Mouse (Mus musculus) spleen, postnatal 4 days (tissue): ENCODE results near the gene Necab2.

Experiments used
- DNase-seq, 2 experiments: peaks; one replicate each; pipeline ENCODE4 v3.0.0; 2022; ENCODE audit warnings: low spot score in 2 of 2

Gene Necab2

DNA sequence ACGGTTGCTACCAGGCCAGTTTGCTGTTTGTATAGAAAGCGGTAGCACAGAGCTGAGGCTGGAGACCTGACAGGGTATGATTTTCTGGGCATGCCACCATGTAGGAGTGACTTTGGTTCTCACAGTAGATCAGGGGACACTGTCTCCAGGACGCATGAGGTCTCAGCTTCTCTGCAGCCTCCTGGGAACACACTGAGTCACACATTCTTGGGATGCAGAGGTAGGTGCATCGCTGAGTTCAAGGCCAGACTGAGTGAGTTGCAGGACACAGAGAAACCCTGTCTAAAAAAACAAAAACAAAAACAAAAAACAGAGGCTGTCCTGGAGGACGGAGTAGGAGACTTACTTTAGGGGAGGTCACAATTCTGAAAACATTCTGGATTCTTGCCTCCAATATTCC is 6.4 kb downstream of the Necab2 start:
- no peak for DNase-seq

DNA sequence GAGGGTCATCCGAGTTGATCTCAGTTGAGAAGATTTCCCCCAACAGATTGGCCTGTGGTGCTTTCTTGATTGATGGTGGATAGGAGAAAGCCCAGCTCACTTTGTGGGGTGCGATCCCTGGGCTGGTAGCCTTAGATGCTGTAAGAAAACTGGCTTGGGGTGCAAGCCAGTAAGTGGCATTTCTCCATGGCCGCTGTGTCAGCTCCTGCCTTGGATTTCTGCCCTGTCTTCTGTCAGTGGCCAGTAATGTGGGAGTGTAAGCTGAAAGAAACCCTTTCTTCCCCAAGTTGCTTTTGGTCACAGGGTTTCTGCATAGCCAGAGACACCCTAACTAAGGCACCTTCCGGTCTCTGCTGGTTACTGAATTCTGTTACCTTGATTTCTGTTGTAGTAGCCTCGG is 9.5 kb downstream of the Necab2 start:
- DNase-seq: no peak

DNA sequence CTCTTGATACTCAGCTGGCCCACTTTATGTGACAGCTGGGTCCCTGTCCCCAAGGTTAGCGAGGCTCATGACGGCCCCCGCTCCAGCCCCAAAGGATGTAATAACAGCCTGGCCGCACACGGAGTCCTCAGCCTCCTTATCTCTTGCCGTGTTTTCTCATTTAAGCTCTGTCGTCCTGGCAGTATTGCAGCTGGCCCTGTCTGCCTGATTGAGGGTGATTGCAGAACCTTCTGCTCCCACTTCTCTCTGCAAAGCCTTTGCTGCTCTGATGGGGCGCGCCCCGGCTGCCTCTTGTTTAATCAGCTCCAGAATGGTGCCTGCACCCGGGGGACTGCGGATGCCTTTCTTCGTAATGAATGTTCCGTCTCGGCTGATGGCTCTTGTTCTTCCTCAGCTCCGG is 13.2 kb downstream of the Necab2 start:
- no peak for DNase-seq

DNA sequence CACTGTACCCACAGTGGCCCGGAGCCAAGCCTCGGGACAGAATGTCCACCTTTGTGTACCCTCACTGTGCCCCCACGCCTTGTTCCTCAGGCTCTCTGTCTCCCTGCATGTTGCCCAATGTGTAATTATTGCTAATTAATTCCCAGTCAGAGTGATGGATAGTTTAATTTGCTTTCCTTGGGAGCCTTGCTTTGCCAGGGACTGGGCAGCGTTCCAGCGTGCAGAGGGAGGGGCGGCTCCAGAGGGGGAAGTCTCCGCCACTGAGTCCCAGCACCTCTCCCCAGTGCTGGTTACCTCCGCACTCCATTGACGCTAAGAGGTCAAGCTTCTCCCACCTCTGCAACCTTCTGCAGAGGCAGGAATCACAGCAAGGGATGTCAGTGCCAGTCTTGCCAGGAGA is 14.8 kb downstream of the Necab2 start:
- DNase-seq: no peak

DNA sequence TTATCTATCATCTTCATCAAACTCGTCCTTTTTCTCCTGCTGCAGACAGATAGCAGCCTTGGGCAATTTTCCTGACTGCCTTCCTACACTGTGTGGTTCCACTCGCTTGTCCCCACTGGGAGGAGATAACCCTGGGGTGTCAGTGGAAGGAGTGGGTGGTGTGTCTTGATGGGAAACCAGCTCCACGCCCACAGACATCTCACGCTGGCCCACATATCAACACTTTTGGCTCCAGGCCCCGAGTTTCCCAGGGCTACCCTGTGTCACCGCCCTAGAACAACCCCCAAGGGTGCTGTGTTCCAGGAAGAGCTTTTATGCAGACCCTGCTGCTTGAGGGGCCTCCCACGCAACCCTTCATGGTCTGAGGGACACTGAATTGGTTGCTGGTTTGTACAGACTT is 17.2 kb downstream of the Necab2 start:
- DNase-seq: no peak

DNA sequence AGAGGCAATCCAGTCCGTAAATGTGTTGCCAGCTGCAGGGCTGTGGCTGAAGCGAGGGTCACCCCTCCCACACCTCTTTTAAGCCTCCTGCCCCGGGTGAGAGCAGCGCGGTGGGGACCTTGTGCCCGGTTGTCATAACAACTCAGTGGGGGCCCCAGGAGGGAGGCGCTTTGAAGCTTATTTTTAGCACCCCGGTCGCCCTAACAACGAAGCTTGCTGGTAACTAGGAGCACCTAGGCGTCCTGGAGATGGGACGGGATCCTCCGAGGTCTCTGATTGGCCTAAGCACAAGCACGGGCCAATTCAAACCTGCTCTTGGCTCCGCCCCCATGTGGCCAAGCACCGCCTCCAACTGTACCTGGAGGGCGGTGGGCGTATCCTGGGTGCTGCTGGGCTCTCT is 19.6 kb downstream of the Necab2 start:
- DNase-seq: no peak

DNA sequence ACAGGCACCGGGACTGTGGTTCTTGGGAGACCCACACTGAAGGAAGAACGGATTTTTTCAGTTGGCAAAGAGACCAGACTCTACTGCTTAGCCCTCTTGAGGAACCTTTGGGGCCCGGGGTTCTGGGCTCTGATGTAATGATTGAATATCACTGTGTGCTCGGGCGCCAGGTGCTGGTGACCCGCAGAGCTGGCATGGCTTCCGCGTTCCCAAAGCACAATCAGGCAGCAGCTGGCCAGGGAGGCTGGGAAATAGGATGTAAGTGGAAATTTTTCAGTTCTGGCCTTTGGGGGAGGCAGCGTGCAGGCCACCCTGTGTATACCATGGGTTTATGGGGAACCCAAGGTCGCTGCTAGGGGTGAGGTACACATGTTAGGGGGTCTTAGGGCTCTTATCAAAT is 20.3 kb downstream of the Necab2 start:
- no peak for DNase-seq

DNA sequence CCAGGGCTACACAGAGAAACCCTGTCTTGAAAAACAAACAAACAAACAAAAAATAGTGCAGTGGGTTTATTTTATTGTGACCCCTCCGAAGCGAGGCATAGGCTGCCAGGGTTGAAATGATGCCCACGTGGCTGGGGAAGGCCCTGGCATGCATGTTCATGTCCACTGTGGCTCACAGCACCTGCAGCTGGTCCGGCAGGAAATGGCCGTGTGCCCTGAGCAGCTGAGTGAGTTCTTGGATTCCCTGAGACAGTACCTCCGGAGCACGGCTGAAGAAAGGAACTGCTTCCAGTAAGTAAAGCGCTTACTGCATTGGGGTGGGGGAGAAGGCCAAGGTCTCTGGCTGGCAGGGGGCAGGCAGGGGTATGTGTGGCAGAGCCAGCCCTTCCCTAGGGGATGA is 21.6 kb downstream of the Necab2 start:
- DNase-seq: no peak

DNA sequence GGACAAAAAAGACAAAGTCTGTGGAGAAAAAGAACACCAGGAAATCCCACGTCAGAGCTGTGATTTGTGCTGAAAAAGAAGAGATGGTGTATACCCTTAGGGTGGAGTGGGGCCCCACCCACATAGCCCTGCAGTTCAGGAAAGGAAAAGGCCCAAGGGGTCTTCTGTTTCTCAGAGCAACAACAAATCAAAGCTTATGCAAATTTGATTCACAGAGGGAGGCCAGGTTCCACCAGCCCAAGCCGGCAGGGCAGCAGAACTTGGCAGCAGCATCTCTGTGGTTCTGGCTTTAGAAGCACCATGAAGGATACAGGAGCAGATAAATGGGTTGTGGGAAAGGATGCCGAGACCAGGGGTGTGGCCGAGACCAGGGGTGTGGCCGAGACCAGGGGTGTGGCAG is 32.2 kb downstream of the Necab2 start:
- no peak for DNase-seq

DNA sequence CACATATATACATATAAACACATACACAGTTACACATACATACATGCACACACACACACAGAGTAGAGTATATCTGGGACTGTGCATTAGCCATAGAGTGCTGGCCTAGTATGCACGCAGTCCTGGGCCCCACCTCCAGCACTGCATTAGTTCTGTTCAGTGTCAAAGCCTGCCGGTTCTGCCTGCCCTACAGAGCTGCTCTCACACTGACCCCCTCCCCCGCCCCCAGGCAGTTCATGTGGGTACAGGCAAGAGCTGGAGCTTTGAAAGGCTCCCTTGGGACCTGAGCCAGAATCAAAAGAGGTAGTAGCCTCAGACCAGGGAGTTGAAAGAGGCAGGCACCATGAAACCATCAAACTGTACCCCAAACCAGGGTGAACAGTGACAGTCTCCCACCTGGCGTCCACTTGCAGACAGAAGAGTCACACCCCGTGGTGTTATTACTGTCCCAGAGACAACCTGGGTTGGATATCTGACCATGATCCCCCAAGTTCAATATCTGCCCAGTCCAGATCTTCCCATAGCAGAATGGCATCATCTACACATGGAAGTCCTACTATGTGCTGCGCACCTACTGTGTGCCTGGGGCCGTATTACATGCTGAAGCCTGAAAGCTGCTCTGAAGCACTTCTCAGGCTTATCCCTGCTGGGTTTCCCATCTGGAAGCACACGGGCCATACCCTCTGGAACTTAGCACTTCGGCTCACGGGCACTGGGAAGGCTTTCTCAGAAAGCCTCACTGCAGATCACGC is 37.8 kb downstream of the Necab2 start:
- peak in 1 of 2 experiments; percentile 28 for DNase-seq

DNA sequence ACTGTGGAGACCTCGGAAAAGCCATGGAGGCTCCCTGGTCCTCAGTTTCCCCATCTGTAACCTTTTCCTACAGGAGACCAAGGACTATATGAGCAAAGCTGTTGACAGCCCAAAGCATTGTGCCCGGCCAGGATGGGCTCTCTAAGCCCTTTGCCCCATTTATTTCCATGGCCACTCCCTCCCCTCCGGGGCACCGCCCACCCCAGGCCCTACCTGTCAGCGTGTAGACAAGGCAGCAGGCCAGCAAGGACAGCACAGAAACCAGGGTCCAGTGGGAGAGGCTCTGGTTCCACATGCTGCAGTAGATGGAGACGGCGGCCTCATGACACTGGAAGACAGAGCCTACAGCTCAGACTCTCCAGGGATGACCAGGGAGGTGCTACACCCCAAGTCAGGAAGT is 40.6 kb downstream of the Necab2 start:
- no peak for DNase-seq

DNA sequence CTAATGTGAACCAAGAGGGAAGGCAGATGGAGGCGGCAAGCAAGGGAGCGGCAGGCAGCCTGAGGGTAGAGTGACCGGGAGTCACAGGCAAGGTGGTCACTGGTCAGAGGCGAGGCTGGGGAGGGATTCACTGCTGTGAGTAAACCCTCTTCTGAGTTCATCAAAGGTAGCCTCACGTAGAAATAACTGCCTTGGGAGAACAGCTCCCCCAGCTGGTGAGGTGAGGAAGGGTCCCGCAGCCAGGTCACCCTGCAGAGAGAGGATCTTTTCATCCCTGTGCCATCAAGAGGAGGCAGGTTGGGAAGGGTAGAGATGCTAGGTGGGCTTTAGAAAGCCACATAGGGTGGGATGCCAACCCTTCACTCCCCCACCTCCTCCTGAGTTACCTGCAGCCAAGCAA is 50.3 kb downstream of the Necab2 start:
- peak; percentile 41 to 76 for DNase-seq

DNA sequence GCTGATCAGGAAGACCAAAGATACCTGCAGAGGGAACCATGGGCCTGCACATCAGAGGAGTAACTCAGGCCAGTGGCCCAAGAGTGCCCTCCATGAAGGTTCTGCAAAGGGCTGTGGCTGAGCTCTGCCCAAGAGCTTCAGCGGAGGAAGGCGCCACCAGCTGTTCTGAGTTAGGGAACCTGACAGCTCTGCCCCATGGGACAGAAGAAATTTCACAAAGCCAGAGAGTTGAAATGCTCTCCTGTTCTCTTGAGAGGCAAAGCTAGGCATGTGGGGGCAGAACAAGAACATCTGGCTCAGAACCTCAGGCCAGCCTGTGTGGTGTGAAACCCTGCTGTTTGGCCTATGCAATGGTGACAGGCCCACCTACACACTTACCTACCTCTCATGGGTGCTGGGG is 53.3 kb downstream of the Necab2 start:
- no peak for DNase-seq

DNA sequence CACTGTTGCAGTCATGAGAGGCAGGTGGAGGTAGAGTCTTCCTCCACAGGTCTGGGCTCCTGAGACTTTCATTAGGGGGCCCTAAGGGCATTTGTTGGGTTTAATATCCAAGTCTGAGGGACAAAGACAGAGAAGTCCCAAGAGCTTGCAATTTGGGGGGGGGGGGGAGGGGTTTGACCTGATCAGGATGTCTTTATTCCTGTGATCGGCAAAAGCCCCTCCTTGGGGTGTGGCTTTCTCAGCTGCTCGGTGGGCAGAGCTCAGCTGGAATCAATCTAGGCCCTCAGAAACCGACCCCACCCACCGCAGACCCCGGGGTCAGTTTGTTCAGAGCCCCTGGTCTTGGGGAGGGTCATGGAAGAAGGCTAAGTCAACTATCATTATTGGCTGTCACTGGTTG is 55.1 kb downstream of the Necab2 start, which contains the start of gene Slc38a8:
Slc38a8 (minus strand) TSS at position 101 of the 400 bp plus-strand sequence.
- no peak for DNase-seq

DNA sequence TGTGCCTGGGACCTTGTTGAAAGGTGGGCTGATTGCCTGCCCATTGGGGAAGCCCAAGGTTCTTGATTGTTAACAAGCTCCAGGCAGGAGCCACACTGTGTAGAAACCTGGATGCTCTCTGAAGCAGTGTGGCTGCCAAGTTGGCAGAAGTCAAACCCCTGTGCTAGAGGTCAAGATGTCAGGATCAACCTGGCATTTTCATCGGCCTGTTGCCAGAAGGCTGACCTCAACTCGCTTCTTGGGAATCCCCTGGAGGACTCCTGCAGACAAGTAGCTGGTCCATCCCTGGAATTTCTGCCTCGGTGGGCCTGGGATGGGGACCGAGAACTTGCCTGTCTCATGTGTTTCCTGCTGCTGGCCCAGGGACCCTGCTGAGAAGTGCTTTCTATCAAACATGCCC is 55.6 kb downstream of the Necab2 start:
- no peak for DNase-seq

DNA sequence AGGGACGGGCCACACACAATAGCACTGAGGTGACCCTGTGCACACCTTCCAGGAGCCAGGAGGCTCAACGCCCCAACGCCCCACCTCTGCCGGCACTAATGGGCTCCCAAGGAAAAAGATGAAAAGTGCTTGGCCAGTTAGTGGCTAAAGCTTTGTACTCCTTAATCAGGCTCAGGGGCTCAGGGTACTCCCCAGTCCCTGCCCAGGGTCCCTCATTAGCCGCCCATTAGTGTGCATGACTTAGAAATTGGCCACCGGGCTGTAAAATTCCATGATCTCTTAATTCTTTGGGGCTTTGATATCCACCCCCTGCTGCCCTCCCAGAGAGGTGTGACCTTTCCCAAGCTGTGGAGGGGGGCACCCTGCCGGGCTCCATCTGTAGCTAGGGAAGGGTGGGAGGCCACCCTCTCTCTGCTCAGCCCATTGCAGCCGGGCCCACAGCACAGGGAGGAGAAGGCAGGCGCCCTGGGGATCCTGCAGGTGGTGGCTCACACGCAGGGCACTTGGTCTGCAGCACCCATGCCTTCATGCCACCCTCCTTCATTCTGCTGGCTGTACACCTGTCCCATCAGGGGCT is 56.8 kb downstream of the Necab2 start:
- DNase-seq: no peak

DNA sequence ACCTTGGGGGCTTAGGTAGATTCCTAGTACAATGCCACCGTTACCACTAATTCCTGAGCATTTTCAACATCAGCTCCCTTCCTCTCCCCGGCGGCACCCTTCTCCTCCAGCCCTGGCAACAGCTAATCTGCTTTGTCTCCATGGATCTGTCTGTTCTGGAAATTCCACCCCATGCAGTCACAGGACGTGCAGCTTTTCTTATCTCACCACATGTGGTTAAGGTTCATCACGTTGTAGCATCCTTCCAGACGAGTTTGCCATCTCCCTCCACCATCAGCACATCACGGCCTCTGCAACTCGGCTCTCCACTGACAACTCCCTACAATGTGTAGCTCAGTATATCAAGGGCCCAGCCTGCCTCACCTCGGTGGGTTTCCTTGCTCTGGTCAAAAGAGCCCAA is 59.0 kb downstream of the Necab2 start:
- no peak for DNase-seq

DNA sequence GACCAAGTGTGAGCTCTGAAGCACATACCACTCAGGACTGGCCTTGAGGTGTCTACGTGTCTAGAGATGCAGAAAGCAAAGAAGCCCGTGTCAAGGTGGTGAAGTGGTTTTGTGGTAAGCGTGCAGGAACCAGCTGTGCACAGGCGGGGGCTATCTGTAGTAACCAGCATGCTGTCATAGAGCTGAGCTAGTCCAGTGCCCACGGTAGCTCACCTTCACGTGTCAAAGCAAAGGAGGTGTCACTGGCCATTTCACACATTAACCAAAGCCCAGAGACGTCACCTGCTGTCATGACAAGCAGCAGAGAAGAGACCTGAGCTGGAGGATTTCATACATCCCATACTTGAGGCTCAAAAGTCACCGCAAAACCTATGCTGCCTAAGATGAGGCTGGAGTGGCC is 59.6 kb downstream of the Necab2 start:
- DNase-seq: no peak

DNA sequence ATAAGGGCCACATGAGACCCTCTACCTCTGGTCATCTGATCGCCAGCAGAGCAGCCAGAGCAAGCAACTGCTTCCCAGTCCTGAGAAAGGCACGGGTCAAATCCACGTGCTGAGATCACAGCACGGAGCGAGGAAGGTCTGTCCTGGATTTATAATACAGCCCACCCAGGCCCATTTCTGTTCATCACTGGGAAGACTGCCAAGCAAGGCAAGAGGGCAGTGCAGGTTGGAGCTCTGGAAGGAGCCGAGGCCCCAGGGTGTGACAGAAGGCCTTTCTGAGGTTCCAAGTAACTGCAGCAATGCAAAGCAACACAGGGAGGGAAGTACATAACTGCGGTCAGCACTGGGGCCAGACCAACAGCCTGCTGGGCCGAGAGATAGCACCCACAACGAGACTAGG is 64.0 kb downstream of the Necab2 start:
- DNase-seq: no peak

DNA sequence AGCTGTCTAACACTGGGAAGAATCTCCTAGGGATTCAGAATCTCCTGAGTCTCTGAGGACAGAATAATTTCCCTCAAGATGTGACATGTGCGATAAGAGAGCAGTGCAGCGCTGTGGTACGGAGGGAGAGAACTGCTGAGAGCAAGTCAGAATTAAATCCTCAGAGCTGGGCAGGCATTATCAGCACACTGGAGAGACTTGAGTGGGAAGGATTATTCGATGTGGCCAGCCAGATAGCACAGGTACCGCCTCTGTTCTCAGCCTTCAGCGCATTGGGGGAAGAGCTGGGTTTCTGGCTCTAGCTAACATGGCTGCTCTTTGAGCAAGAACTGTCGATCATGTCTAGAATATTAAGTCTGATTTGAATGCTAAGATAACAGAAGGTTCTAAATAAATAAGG is 65.2 kb downstream of the Necab2 start:
- DNase-seq: no peak

DNA sequence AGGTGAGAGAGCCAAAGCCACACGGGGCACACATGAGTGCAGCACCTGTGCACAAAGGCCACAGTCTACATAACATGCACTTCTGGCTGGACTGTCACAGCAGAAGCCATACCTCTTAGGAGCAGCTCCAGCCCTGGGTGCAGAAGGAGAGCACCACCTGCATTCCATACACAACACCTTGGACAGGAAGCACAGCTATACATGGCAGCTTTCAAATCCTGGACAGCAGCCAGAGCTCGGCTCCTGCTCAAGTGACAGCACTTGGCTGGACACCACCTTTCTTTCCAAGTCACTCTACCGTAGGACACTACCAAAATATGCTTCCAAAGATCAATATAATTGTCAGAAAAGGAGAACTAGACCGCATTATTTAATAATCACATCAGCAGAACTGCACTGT is 66.9 kb downstream of the Necab2 start:
- no peak for DNase-seq

DNA sequence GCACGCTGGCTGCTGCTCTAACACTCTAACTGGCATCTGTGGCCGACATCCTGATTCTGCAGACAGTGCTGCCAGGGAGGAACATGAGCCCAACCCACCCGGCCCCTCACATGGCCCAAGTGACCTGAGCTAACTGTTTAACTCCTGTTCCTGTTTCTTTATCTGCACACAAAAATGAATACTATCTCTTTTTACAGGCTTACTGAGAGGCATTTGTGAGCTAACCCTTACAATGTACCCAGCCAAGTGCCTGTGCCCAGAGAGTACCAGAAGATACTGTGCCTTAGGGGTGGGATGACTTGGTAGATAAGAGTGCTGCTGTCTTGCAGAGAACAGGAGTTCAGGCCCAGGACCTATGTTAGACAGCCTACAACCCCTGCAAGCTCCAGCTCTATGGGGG is 68.4 kb downstream of the Necab2 start:
- no peak for DNase-seq

DNA sequence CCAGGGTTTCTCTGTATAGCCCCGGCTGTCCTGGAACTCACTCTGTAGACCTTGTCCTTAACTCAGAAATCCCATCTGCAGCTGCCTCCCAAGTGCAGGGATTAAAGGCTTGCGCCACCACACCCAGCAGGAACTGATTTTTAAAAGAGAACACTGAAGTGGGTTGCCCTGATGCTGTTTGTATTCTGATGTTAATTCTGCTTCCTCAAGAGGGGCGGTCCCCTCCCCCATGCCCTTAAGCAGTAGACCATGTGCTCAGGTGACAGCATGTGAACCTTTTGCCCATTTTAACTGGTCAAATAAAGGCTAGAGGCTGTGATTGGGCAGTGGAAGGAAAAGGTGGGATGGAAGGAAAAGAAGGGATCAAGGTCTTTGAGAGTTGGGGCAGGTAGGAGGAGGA is 69.2 kb downstream of the Necab2 start:
- no peak for DNase-seq

DNA sequence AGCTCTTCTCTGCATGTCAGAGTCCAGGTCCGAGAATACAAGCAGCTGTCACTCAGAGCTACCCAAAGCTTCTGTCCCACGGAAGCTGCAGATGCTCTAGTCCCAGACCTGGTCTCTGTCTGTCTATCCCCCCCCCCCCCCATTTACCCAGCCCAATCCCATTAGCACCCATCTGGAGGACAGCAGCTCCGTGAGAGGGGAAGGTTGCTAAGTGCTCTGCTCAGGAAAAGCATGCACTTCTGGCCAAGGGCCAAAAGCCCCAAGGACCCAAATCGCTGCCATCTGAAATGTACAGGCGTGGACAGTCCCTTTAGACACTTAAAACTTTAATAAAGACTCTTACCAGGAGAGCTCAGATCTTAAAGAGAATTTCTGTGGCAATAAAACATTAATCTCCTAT is 70.2 kb downstream of the Necab2 start:
- DNase-seq: no peak
